Mouse (Mus musculus): ENCODE results near the gene Tsen15.

Gene Tsen15

GRCm38 (mm10) chr1:152386188-152386835 lies at the start of gene Tsen15:
Tsen15 (minus strand) TSS chr1:152386688.
- in situ Hi-C loops (cut with MboI; ENCODE audit: low pct_unique_long_range_greater_than_20kb in 1 of 2, low sequenced_read_pairs in 2 of 2, unreplicated experiment in 1 of 2): no loop called here

GRCm38 (mm10) chr1:152434166-152434565 lies 47.7 kb upstream of the Tsen15 start:
- in situ Hi-C loops (cut with MboI; ENCODE audit: low pct_unique_long_range_greater_than_20kb in 1 of 2, low sequenced_read_pairs in 2 of 2, unreplicated experiment in 1 of 2): no loop called here

GRCm38 (mm10) chr1:152429805-152430204 lies 43.3 kb upstream of the Tsen15 start:
- in situ Hi-C loops (cut with MboI; ENCODE audit: low pct_unique_long_range_greater_than_20kb in 1 of 2, low sequenced_read_pairs in 2 of 2, unreplicated experiment in 1 of 2): no loop called here

GRCm38 (mm10) chr1:152427912-152428581 lies 41.6 kb upstream of the Tsen15 start:
- in situ Hi-C loops (cut with MboI; ENCODE audit: low pct_unique_long_range_greater_than_20kb in 1 of 2, low sequenced_read_pairs in 2 of 2, unreplicated experiment in 1 of 2): no loop called here

GRCm38 (mm10) chr1:152423052-152423451 lies 36.6 kb upstream of the Tsen15 start:
- in situ Hi-C loops (cut with MboI; ENCODE audit: low pct_unique_long_range_greater_than_20kb in 1 of 2, low sequenced_read_pairs in 2 of 2, unreplicated experiment in 1 of 2): no loop called here

- in situ Hi-C loops (cut with MboI; ENCODE audit: low pct_unique_long_range_greater_than_20kb in 1 of 2, low sequenced_read_pairs in 2 of 2, unreplicated experiment in 1 of 2): no loop called here
Observed at GRCm38 (mm10) chr1:152422295-152422694, 35.8 kb upstream of the Tsen15 start.

- in situ Hi-C loops (cut with MboI; ENCODE audit: low pct_unique_long_range_greater_than_20kb in 1 of 2, low sequenced_read_pairs in 2 of 2, unreplicated experiment in 1 of 2): no loop called here
Observed at GRCm38 (mm10) chr1:152417602-152418001, 31.1 kb upstream of the Tsen15 start.

- in situ Hi-C loops (cut with MboI; ENCODE audit: low pct_unique_long_range_greater_than_20kb in 1 of 2, low sequenced_read_pairs in 2 of 2, unreplicated experiment in 1 of 2): no loop called here
Observed at GRCm38 (mm10) chr1:152416306-152416904, 29.9 kb upstream of the Tsen15 start.

GRCm38 (mm10) chr1:152414451-152414850 lies 28.0 kb upstream of the Tsen15 start:
- in situ Hi-C loops (cut with MboI; ENCODE audit: low pct_unique_long_range_greater_than_20kb in 1 of 2, low sequenced_read_pairs in 2 of 2, unreplicated experiment in 1 of 2): no loop called here

GRCm38 (mm10) chr1:152413961-152414360 lies 27.5 kb upstream of the Tsen15 start:
- in situ Hi-C loops (cut with MboI; ENCODE audit: low pct_unique_long_range_greater_than_20kb in 1 of 2, low sequenced_read_pairs in 2 of 2, unreplicated experiment in 1 of 2): no loop called here

GRCm38 (mm10) chr1:152413116-152413515 lies 26.6 kb upstream of the Tsen15 start:
- in situ Hi-C loops (cut with MboI; ENCODE audit: low pct_unique_long_range_greater_than_20kb in 1 of 2, low sequenced_read_pairs in 2 of 2, unreplicated experiment in 1 of 2): no loop called here

GRCm38 (mm10) chr1:152410657-152411056 lies 24.2 kb upstream of the Tsen15 start:
- in situ Hi-C loops (cut with MboI; ENCODE audit: low pct_unique_long_range_greater_than_20kb in 1 of 2, low sequenced_read_pairs in 2 of 2, unreplicated experiment in 1 of 2): no loop called here

GRCm38 (mm10) chr1:152409356-152409755 lies 22.9 kb upstream of the Tsen15 start:
- in situ Hi-C loops (cut with MboI; ENCODE audit: low pct_unique_long_range_greater_than_20kb in 1 of 2, low sequenced_read_pairs in 2 of 2, unreplicated experiment in 1 of 2): no loop called here

GRCm38 (mm10) chr1:152407021-152407946 lies 20.8 kb upstream of the Tsen15 start:
- in situ Hi-C loops (cut with MboI; ENCODE audit: low pct_unique_long_range_greater_than_20kb in 1 of 2, low sequenced_read_pairs in 2 of 2, unreplicated experiment in 1 of 2): no loop called here

GRCm38 (mm10) chr1:152400556-152401540 lies 14.4 kb upstream of the Tsen15 start:
- in situ Hi-C loops (cut with MboI; ENCODE audit: low pct_unique_long_range_greater_than_20kb in 1 of 2, low sequenced_read_pairs in 2 of 2, unreplicated experiment in 1 of 2): no loop called here

GRCm38 (mm10) chr1:152399790-152400555 lies 13.5 kb upstream of the Tsen15 start, which contains the start of gene Colgalt2:
Colgalt2 (plus strand) TSS chr1:152399830.
- in situ Hi-C loops (cut with MboI; ENCODE audit: low pct_unique_long_range_greater_than_20kb in 1 of 2, low sequenced_read_pairs in 2 of 2, unreplicated experiment in 1 of 2): no loop called here

GRCm38 (mm10) chr1:152398708-152399107 lies 12.2 kb upstream of the Tsen15 start:
- in situ Hi-C loops (cut with MboI; ENCODE audit: low pct_unique_long_range_greater_than_20kb in 1 of 2, low sequenced_read_pairs in 2 of 2, unreplicated experiment in 1 of 2): no loop called here
